Mouse (Mus musculus): Measurements from ENCODE around the gene H2-Oa. TPM values are rescaled to one million over a fixed set of nuclear protein-coding genes. Genes with fewer than 3 reads are reported as not detected.

H2-Oa gene
- polyA plus RNA-seq (2012; ENCODE audit: insufficient read depth, insufficient read length, missing spikeins) = not detected in 2 replicates

GRCm38 (mm10) chr17:34092197-34092875 is at the start of gene H2-Oa:
TSS of gene H2-Oa (plus strand) at chr17:34092340.
- Histone ChIP-seq H3K4me1 (ENCODE audit: control insufficient read depth, insufficient read depth, insufficient read length, low read length) (no peaks in the 10 kb centered on the region), H3K27ac (replicated peaks; ENCODE audit: low read depth, low read length) (no peak within 1 kb of the TSS), H3K4me3 (ENCODE audit: insufficient read depth, low read depth, low read length) (no peak within 1 kb of the TSS)

GRCm38 (mm10) chr17:34045941-34046340 is 46.2 kb upstream of the H2-Oa start:
- Histone ChIP-seq H3K4me1 (ENCODE audit: control insufficient read depth, insufficient read depth, insufficient read length, low read length) (0 out of 2 replicates have a peak, but pooled peaks cover 4% of the 10 kb centered on the region), H3K27ac (replicated peaks; ENCODE audit: low read depth, low read length) (no peak overlapping the region), H3K4me3 (ENCODE audit: insufficient read depth, low read depth, low read length) (no peak overlapping the region)

- H3K4me3 ChIP-seq (ENCODE audit: insufficient read depth, low read depth, low read length) = no peak overlapping the region
- H3K27ac ChIP-seq (replicated peaks; ENCODE audit: low read depth, low read length) = no peak overlapping the region
- H3K4me1 ChIP-seq (ENCODE audit: control insufficient read depth, insufficient read depth, insufficient read length, low read length) = no peaks in the 10 kb centered on the region
Observed at GRCm38 (mm10) chr17:34047404-34048050, 44.6 kb upstream of the H2-Oa start.

GRCm38 (mm10) chr17:34057224-34057623 is 34.9 kb upstream of the H2-Oa start:
- Histone ChIP-seq H3K4me1 (ENCODE audit: control insufficient read depth, insufficient read depth, insufficient read length, low read length) (no peaks in the 10 kb centered on the region), H3K4me3 (ENCODE audit: insufficient read depth, low read depth, low read length) (no peak overlapping the region), H3K27ac (replicated peaks; ENCODE audit: low read depth, low read length) (no peak overlapping the region)

- Histone ChIP-seq H3K4me1 (ENCODE audit: control insufficient read depth, insufficient read depth, insufficient read length, low read length) (no peaks in the 10 kb centered on the region), H3K27ac (replicated peaks; ENCODE audit: low read depth, low read length) (no peak overlapping the region), H3K4me3 (ENCODE audit: insufficient read depth, low read depth, low read length) (no peak overlapping the region)
Observed at GRCm38 (mm10) chr17:34068864-34069263, 23.3 kb upstream of the H2-Oa start.

GRCm38 (mm10) chr17:34072091-34072490 is 20.0 kb upstream of the H2-Oa start:
- H3K4me3 ChIP-seq (ENCODE audit: insufficient read depth, low read depth, low read length) = no peak overlapping the region
- no peak overlapping the region for H3K27ac ChIP-seq (replicated peaks; ENCODE audit: low read depth, low read length)
- H3K4me1 ChIP-seq (ENCODE audit: control insufficient read depth, insufficient read depth, insufficient read length, low read length) = no peaks in the 10 kb centered on the region

GRCm38 (mm10) chr17:34075271-34075670 is 16.9 kb upstream of the H2-Oa start:
- no peaks in the 10 kb centered on the region for H3K4me1 ChIP-seq (ENCODE audit: control insufficient read depth, insufficient read depth, insufficient read length, low read length)
- H3K27ac ChIP-seq (replicated peaks; ENCODE audit: low read depth, low read length) = no peak overlapping the region
- H3K4me3 ChIP-seq (ENCODE audit: insufficient read depth, low read depth, low read length) = no peak overlapping the region

- Histone ChIP-seq H3K4me1 (ENCODE audit: control insufficient read depth, insufficient read depth, insufficient read length, low read length) (no peaks in the 10 kb centered on the region), H3K4me3 (ENCODE audit: insufficient read depth, low read depth, low read length) (no peak overlapping the region), H3K27ac (replicated peaks; ENCODE audit: low read depth, low read length) (no peak overlapping the region)
Observed at GRCm38 (mm10) chr17:34077549-34077948, 14.6 kb upstream of the H2-Oa start.

- Histone ChIP-seq H3K4me3 (ENCODE audit: insufficient read depth, low read depth, low read length) (no peak overlapping the region), H3K27ac (replicated peaks; ENCODE audit: low read depth, low read length) (no peak overlapping the region), H3K4me1 (ENCODE audit: control insufficient read depth, insufficient read depth, insufficient read length, low read length) (no peaks in the 10 kb centered on the region)
Observed at GRCm38 (mm10) chr17:34078148-34078547, 14.0 kb upstream of the H2-Oa start.

GRCm38 (mm10) chr17:34079002-34079401 is 13.1 kb upstream of the H2-Oa start:
- Histone ChIP-seq H3K4me1 (ENCODE audit: control insufficient read depth, insufficient read depth, insufficient read length, low read length) (no peaks in the 10 kb centered on the region), H3K27ac (replicated peaks; ENCODE audit: low read depth, low read length) (no peak overlapping the region), H3K4me3 (ENCODE audit: insufficient read depth, low read depth, low read length) (no peak overlapping the region)

GRCm38 (mm10) chr17:34079621-34080020 is 12.5 kb upstream of the H2-Oa start:
- Histone ChIP-seq H3K4me1 (ENCODE audit: control insufficient read depth, insufficient read depth, insufficient read length, low read length) (no peaks in the 10 kb centered on the region), H3K27ac (replicated peaks; ENCODE audit: low read depth, low read length) (no peak overlapping the region), H3K4me3 (ENCODE audit: insufficient read depth, low read depth, low read length) (no peak overlapping the region)

- Histone ChIP-seq H3K4me1 (ENCODE audit: control insufficient read depth, insufficient read depth, insufficient read length, low read length) (no peaks in the 10 kb centered on the region), H3K4me3 (ENCODE audit: insufficient read depth, low read depth, low read length) (no peak overlapping the region), H3K27ac (replicated peaks; ENCODE audit: low read depth, low read length) (no peak overlapping the region)
Observed at GRCm38 (mm10) chr17:34083104-34083503, 9.0 kb upstream of the H2-Oa start.

GRCm38 (mm10) chr17:34087386-34087785 is 4.8 kb upstream of the H2-Oa start:
- H3K27ac ChIP-seq (replicated peaks; ENCODE audit: low read depth, low read length) = no peak overlapping the region

GRCm38 (mm10) chr17:34088124-34088523 is 4.0 kb upstream of the H2-Oa start:
- H3K27ac ChIP-seq (replicated peaks; ENCODE audit: low read depth, low read length) = no peak overlapping the region

More at GRCm38 (mm10) chr17:34087386-34087785, 4.8 kb upstream of the H2-Oa start:
- Histone ChIP-seq H3K4me3 (ENCODE audit: insufficient read depth, low read depth, low read length) (no peak overlapping the region), H3K4me1 (ENCODE audit: control insufficient read depth, insufficient read depth, insufficient read length, low read length) (no peaks in the 10 kb centered on the region)

GRCm38 (mm10) chr17:34090923-34091322 is 1.2 kb upstream of the H2-Oa start:
- H3K27ac ChIP-seq (replicated peaks; ENCODE audit: low read depth, low read length) = no peak overlapping the region
- no peak overlapping the region for H3K4me3 ChIP-seq (ENCODE audit: insufficient read depth, low read depth, low read length)
- no peaks in the 10 kb centered on the region for H3K4me1 ChIP-seq (ENCODE audit: control insufficient read depth, insufficient read depth, insufficient read length, low read length)

More at GRCm38 (mm10) chr17:34088124-34088523, 4.0 kb upstream of the H2-Oa start:
- Histone ChIP-seq H3K4me3 (ENCODE audit: insufficient read depth, low read depth, low read length) (no peak overlapping the region), H3K4me1 (ENCODE audit: control insufficient read depth, insufficient read depth, insufficient read length, low read length) (no peaks in the 10 kb centered on the region)

All from brown adipose tissue, adult 24 weeks (tissue).